In genomic region chr4:137705379-137705778, GRCm38 (mm10) we compare ENCODE assay signal across 25 mouse cellular contexts. TPM values are rescaled to one million over a fixed set of nuclear protein-coding genes. Genes with fewer than 3 reads are reported as not detected.
DNase-seq lines count a peak whose midpoint lies in the region; ATAC-seq lines count a peak whose summit lies in the region.
"Had no signal": no experiment of that assay in that cellular context is flagged by ENCODE, and none has a peak within 500 bp of the region (broad histone marks: within the 10 kb centered on the region; RNA-seq: fewer than 3 reads in every experiment).

No protein-coding gene starts in this region.

- peaks cover 47% of the 10 kb centered on the region for H3K27me3 ChIP-seq in forebrain, embryonic 10.5 days (ENCODE audit: poor library complexity, severe bottlenecking)
- H3K27me3 ChIP-seq in forebrain, embryonic 15.5 days: no peaks in the 10 kb centered on the region
- peaks cover 35% of the 10 kb centered on the region for H3K27me3 ChIP-seq in midbrain, embryonic 10.5 days (ENCODE audit: low read depth, poor library complexity, severe bottlenecking)
- H3K27me3 ChIP-seq in midbrain, embryonic 16.5 days (ENCODE audit: control insufficient read depth, insufficient read depth, low read depth, low read length): no peaks in the 10 kb centered on the region
- no peaks in the 10 kb centered on the region for H3K27me3 ChIP-seq in stomach, embryonic 14.5 days (ENCODE audit: control insufficient read depth, insufficient read depth, low read length)
- H3K27me3 ChIP-seq in neural tube, embryonic 15.5 days (replicated peaks): no peaks in the 10 kb centered on the region
- H3K27me3 ChIP-seq in kidney, embryonic 14.5 days (ENCODE audit: control insufficient read depth, insufficient read depth, low read length): no peaks in the 10 kb centered on the region
- H3K27me3 ChIP-seq: hindbrain, embryonic 15.5 days had no signal

- H3K36me3 ChIP-seq in forebrain, embryonic 10.5 days (replicated peaks): no peaks in the 10 kb centered on the region
- no peaks in the 10 kb centered on the region for H3K36me3 ChIP-seq in forebrain, embryonic 15.5 days
- no peaks in the 10 kb centered on the region for H3K36me3 ChIP-seq in midbrain, embryonic 10.5 days
- no peaks in the 10 kb centered on the region for H3K36me3 ChIP-seq in midbrain, embryonic 16.5 days (ENCODE audit: control insufficient read depth, insufficient read depth, low read length)
- no peaks in the 10 kb centered on the region for H3K36me3 ChIP-seq in stomach, embryonic 14.5 days (ENCODE audit: control insufficient read depth, insufficient read depth, low read length)
- 0 out of 2 replicates have a peak, but pooled peaks cover 5% of the 10 kb centered on the region for H3K36me3 ChIP-seq in neural tube, embryonic 15.5 days
- H3K36me3 ChIP-seq in kidney, embryonic 14.5 days (ENCODE audit: control insufficient read depth, insufficient read depth, low read length): no peaks in the 10 kb centered on the region
- H3K36me3 ChIP-seq: heart, embryonic 12.5 days; limb, embryonic 15.5 days had no signal

- H3K4me2 ChIP-seq in forebrain, embryonic 15.5 days (replicated peaks): no peak overlapping the region
- H3K4me2 ChIP-seq in midbrain, embryonic 16.5 days (ENCODE audit: low read length): no peak overlapping the region
- no peak overlapping the region for H3K4me2 ChIP-seq in stomach, embryonic 14.5 days (replicated peaks; ENCODE audit: low read depth, low read length)
- no peak overlapping the region for H3K4me2 ChIP-seq in neural tube, embryonic 15.5 days
- H3K4me2 ChIP-seq in kidney, embryonic 14.5 days (replicated peaks; ENCODE audit: low read depth, low read length): no peak overlapping the region
- H3K4me2 ChIP-seq: heart, embryonic 12.5 days; hindbrain, embryonic 15.5 days; limb, embryonic 15.5 days had no signal

- no peak overlapping the region for H3K9ac ChIP-seq in forebrain, embryonic 15.5 days (replicated peaks)
- H3K9ac ChIP-seq in midbrain, embryonic 16.5 days (ENCODE audit: low read depth, low read length): no peak overlapping the region
- H3K9ac ChIP-seq in stomach, embryonic 14.5 days (replicated peaks; ENCODE audit: low read depth, low read length): no peak overlapping the region
- H3K9ac ChIP-seq in neural tube, embryonic 15.5 days (replicated peaks): no peak overlapping the region
- H3K9ac ChIP-seq in kidney, embryonic 14.5 days (ENCODE audit: low read depth, low read length): no peak overlapping the region
- H3K9ac ChIP-seq: heart, embryonic 12.5 days; hindbrain, embryonic 15.5 days; limb, embryonic 15.5 days; liver, embryonic 14.5 days had no signal

- ATAC-seq in forebrain, embryonic 15.5 days (replicated peaks): no peak
- no peak for ATAC-seq in midbrain, embryonic 16.5 days
- no peak for ATAC-seq in stomach, embryonic 14.5 days (ENCODE audit: insufficient number of reproducible peaks, insufficient read depth, low FRiP score, low read depth)
- ATAC-seq in neural tube, embryonic 15.5 days (ENCODE audit: low FRiP score): no peak
- no peak for ATAC-seq in kidney, embryonic 14.5 days (ENCODE audit: low FRiP score, low TSS enrichment)
- ATAC-seq: forebrain, embryonic 14.5 days had no signal

- no peaks in the 10 kb centered on the region for H3K9me3 ChIP-seq in forebrain, embryonic 10.5 days
- H3K9me3 ChIP-seq in forebrain, embryonic 15.5 days: no peaks in the 10 kb centered on the region
- H3K9me3 ChIP-seq in midbrain, embryonic 10.5 days (replicated peaks): no peaks in the 10 kb centered on the region
- no peaks in the 10 kb centered on the region for H3K9me3 ChIP-seq in midbrain, embryonic 16.5 days (replicated peaks; ENCODE audit: control insufficient read depth, low read length, poor library complexity, severe bottlenecking)
- H3K9me3 ChIP-seq in stomach, embryonic 14.5 days (ENCODE audit: control insufficient read depth, low read depth, low read length): no peaks in the 10 kb centered on the region
- no peaks in the 10 kb centered on the region for H3K9me3 ChIP-seq in neural tube, embryonic 15.5 days (replicated peaks)
- H3K9me3 ChIP-seq in kidney, embryonic 14.5 days (ENCODE audit: control insufficient read depth, low read length): no peaks in the 10 kb centered on the region
- H3K9me3 ChIP-seq: heart, embryonic 12.5 days; hindbrain, embryonic 15.5 days; limb, embryonic 15.5 days had no signal

- no peak overlapping the region for H3K4me3 ChIP-seq in forebrain, embryonic 10.5 days
- no peak overlapping the region for H3K4me3 ChIP-seq in forebrain, embryonic 15.5 days
- H3K4me3 ChIP-seq in midbrain, embryonic 10.5 days: no peak overlapping the region
- H3K4me3 ChIP-seq in midbrain, embryonic 16.5 days (ENCODE audit: low read depth, low read length): no peak overlapping the region
- no peak overlapping the region for H3K4me3 ChIP-seq in stomach, embryonic 14.5 days (ENCODE audit: low read depth, low read length)
- H3K4me3 ChIP-seq in neural tube, embryonic 15.5 days (replicated peaks): no peak overlapping the region
- H3K4me3 ChIP-seq in kidney, embryonic 14.5 days (ENCODE audit: low read length): no peak overlapping the region
- H3K4me3 ChIP-seq: heart, adult 2 months; heart, embryonic 12.5 days; hindbrain, embryonic 15.5 days; limb, embryonic 15.5 days had no signal

- 78% methylated on average over 5 of the region's 5 CpGs for WGBS in forebrain, embryonic 10.5 days
- 72% methylated on average over 5 of the region's 5 CpGs for WGBS in forebrain, embryonic 15.5 days
- WGBS in midbrain, embryonic 10.5 days: 83% methylated on average over 5 of the region's 5 CpGs
- WGBS in midbrain, embryonic 16.5 days: 64% methylated on average over 5 of the region's 5 CpGs
- WGBS in stomach, embryonic 14.5 days: 64% methylated on average over 5 of the region's 5 CpGs
- WGBS in neural tube, embryonic 15.5 days: 66% methylated on average over 5 of the region's 5 CpGs
- 79% methylated on average over 5 of the region's 5 CpGs for WGBS in kidney, embryonic 14.5 days

- no peak for DNase-seq in forebrain, embryonic 10.5 days (ENCODE audit: extremely low spot score, low spot score)
- no peak for DNase-seq in midbrain, embryonic 10.5 days (ENCODE audit: low spot score)
- DNase-seq: adrenal gland, postnatal 25 days; cerebellum, adult 18-20 months; cerebellum, postnatal 25 days; heart, adult 2 months; kidney, adult 9 months; kidney, postnatal 14 days; left cerebral cortex, postnatal 4 days; lung, adult 2 months; lung, postnatal 10 days; midbrain, embryonic 14.5 days; right cerebral cortex, postnatal 4 days; thymus, postnatal 14 days had no signal

- H3K27ac ChIP-seq in forebrain, embryonic 10.5 days: peak overlapping the region; percentile 52; the same call in 1 of the 2 replicates
- H3K27ac ChIP-seq in forebrain, embryonic 15.5 days (replicated peaks): no peak overlapping the region
- peak overlapping the region; percentile 49 for H3K27ac ChIP-seq in midbrain, embryonic 10.5 days (replicated peaks)
- no peak overlapping the region for H3K27ac ChIP-seq in midbrain, embryonic 16.5 days (ENCODE audit: low read length)
- 0 out of 2 replicates have a peak overlapping the region, but pooled peaks have one; percentile 11 for H3K27ac ChIP-seq in stomach, embryonic 14.5 days (ENCODE audit: low read length)
- no peak overlapping the region for H3K27ac ChIP-seq in neural tube, embryonic 15.5 days (replicated peaks)
- no peak overlapping the region for H3K27ac ChIP-seq in kidney, embryonic 14.5 days (ENCODE audit: low read depth, low read length)
- H3K27ac ChIP-seq: heart, adult 2 months; hindbrain, embryonic 15.5 days; limb, embryonic 15.5 days; liver, embryonic 14.5 days; macrophage had no signal

- peaks cover 39% of the 10 kb centered on the region for H3K4me1 ChIP-seq in forebrain, embryonic 10.5 days
- H3K4me1 ChIP-seq in forebrain, embryonic 15.5 days: peaks cover 19% of the 10 kb centered on the region
- H3K4me1 ChIP-seq in midbrain, embryonic 10.5 days: peaks cover 44% of the 10 kb centered on the region
- peaks cover 22% of the 10 kb centered on the region for H3K4me1 ChIP-seq in midbrain, embryonic 16.5 days (ENCODE audit: control insufficient read depth, insufficient read depth, low read length)
- peaks cover 33% of the 10 kb centered on the region for H3K4me1 ChIP-seq in stomach, embryonic 14.5 days (ENCODE audit: control insufficient read depth, insufficient read depth, low read length)
- H3K4me1 ChIP-seq in neural tube, embryonic 15.5 days: peaks cover 41% of the 10 kb centered on the region
- H3K4me1 ChIP-seq in kidney, embryonic 14.5 days (ENCODE audit: control insufficient read depth, insufficient read depth, low read length): peaks cover 6% of the 10 kb centered on the region

RNA-seq across cellular contexts. Expression of gene Rap1gap, which starts 40.9 kb away (rescaled TPM):
- 3.8 and 4.0 TPM in 2 replicates for polyA plus RNA-seq in forebrain, embryonic 10.5 days (2016; fragmentation: Nextera tagmentation; extraction: Ambion mirVana)
- 31.2 and 40.4 TPM in 2 replicates for polyA plus RNA-seq in forebrain, embryonic 15.5 days (2015; fragmentation: Nextera tagmentation; extraction: Ambion mirVana)
- 4.5 and 6.0 TPM in 2 replicates for polyA plus RNA-seq in midbrain, embryonic 10.5 days (2016; fragmentation: Nextera tagmentation; extraction: Ambion mirVana)
- 83.0 and 105 TPM in 2 replicates for polyA plus RNA-seq in midbrain, embryonic 16.5 days (2015; fragmentation: Nextera tagmentation; extraction: Ambion mirVana)
- polyA plus RNA-seq in stomach, embryonic 14.5 days (2014; fragmentation: Nextera tagmentation; extraction: Ambion mirVana): 17.5 and 24.6 TPM in 2 replicates
- polyA plus RNA-seq in neural tube, embryonic 15.5 days (2015; fragmentation: Nextera tagmentation; extraction: Ambion mirVana): 88.5 and 106 TPM in 2 replicates
- 6.6 and 10.3 TPM in 2 replicates for polyA plus RNA-seq in kidney, embryonic 14.5 days (2014; fragmentation: Nextera tagmentation; extraction: Ambion mirVana)

Comparison
In these comparisons a context has a peak if more than half of its experiments do, and no peak if none do; other contexts are left out.
1. H3K27ac ChIP-seq: peak in forebrain, embryonic 10.5 days (single experiment), midbrain, embryonic 10.5 days (single experiment) and stomach, embryonic 14.5 days (single experiment); none in forebrain, embryonic 15.5 days (single experiment), midbrain, embryonic 16.5 days (single experiment), neural tube, embryonic 15.5 days (single experiment) and kidney, embryonic 14.5 days (single experiment).